Mouse (Mus musculus) retina, adult 2 months (tissue): ENCODE results near the gene Mslnl.

Source experiments
- DNase-seq: peaks from one replicate; pipeline ENCODE4 v3.0.0-alpha.2; 2012; ENCODE audit warnings: low read depth, low spot score

Mslnl gene

DNA sequence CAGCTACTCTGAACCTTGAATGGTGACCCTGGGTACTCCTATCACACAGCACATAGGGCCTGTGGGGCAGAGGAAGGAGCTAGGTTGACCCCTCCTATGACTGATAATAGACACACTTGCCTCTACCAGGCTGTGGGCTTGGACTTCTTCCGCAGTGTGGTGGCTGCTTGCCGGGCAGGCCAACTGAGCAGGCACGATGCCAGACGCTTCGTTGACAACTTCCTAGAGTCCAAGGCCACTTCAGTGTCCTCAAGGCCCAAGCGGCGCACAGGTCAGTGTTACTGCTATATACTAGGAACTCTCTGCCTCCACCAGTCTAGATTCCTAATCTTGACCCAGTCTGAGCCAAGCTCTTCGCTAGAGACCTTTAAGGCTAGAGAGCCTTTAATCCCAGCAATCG is 8.0 kb downstream of the Mslnl start:
- DNase-seq = no peak

DNA sequence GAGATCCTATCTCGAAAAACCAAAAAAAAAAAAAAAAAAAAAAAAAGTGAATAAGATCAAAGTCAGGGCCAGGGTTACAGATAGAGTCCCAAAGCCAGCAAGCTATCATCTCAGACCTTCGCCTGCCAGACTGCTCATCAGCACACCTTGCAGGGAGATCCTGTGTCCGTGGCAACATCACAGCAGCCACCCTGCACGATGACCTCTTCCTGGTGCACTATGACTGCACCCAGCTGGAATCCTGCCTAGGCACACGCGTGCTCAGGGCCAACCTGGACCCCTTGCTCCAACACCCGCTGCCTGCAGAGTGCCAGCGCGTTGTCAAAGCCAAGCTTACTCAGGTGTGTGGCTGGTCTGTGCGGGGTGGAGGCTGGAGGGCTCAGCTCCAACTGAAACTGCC is 8.5 kb downstream of the Mslnl start:
- no peak for DNase-seq

- no peak for DNase-seq
Measured at GRCm38 (mm10) chr17:25748238-25748637, 12.4 kb downstream of the Mslnl start.

DNA sequence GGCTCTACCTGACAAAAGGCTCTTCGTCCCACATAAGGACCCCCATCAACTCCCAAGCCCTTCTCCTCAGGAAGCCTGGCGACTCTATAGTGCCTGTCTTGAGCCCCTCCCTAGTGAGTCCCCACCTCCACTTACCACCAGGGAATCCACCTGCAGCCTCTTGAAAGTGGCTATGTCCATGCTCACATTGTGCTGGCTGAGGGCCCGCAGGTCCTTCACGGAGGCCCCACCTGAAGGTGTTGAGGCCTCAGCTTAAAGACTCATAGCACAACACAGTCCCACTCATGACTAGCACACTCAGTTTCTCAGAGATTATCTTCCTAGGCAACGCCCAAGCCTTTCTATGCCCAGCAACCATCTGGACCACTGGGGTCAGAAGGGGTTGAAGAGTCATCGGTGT is 13.5 kb downstream of the Mslnl start:
- no peak for DNase-seq

- DNase-seq = no peak
Measured at GRCm38 (mm10) chr17:25751446-25751845, 15.6 kb downstream of the Mslnl start.

DNA sequence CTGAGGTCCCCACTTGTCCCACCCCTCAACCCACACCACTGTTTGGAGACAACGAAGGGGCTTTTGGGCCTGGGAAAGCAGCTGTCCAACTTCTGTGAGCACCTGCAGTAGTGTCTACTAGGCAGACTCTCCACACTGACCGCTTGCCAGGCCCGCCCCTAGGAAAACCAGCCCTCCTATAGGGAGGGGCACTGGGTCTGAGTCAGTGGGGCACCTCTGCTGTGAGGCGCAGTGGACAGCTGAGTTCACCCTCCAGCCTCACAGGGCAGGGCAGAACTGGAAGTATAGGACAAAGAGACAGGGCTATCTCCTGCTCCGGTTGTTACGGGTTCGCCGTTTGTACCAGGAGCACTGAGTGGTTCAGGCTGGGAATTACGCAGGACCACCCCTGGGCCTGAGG is 18.4 kb downstream of the Mslnl start, which contains the start of gene Msln:
Msln (minus strand) TSS at position 138 of the 400 bp plus-strand sequence.
- no peak for DNase-seq

DNA sequence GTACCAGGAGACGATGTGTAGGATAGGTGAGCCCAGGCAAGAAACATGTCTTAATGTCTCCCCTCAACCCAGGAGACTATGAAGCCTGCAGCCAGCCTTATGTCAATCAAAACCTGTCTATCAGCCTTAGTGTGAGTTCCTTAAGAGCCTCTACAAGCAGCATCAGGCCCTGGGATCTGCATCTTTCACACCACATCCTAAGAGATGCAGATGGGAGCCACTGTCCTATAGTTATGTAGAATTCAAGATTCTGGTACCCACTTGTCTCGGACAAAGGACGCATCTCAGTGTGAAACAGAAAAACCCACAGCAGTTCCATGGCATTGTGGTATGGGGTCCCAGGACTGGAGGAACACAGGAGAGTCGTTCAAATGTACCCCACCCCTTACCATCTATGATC is 19.2 kb downstream of the Mslnl start:
- DNase-seq = no peak

- DNase-seq = no peak
Measured at GRCm38 (mm10) chr17:25755627-25756377, 20.0 kb downstream of the Mslnl start.

- no peak for DNase-seq
Measured at GRCm38 (mm10) chr17:25756378-25757242, 20.8 kb downstream of the Mslnl start.

GRCm38 (mm10) chr17:25757691-25758090 is 21.8 kb downstream of the Mslnl start:
- DNase-seq = no peak

GRCm38 (mm10) chr17:25760148-25760547 is 24.3 kb downstream of the Mslnl start:
- DNase-seq = no peak

GRCm38 (mm10) chr17:25761561-25761970 is 25.7 kb downstream of the Mslnl start:
- DNase-seq = no peak

DNA sequence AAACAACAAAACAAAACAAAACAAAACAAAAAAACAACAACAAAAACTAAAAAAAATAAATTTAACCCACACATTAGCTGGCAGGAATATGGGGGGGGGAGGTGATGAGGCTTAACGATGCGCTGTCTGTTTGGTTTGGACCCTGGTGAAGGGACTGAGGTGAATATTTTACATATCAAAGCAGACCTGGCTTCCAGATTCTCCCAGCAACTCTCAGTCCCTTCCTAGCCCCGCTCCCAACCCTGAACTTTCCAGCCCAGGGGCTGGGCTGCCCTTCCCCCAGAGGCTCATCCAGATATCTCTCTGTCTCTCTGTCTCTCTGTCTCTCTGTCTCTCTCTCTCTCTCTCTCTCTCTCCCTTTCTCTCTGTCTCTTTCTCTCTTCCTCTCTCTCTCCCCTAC is 26.7 kb downstream of the Mslnl start:
- DNase-seq = no peak

DNA sequence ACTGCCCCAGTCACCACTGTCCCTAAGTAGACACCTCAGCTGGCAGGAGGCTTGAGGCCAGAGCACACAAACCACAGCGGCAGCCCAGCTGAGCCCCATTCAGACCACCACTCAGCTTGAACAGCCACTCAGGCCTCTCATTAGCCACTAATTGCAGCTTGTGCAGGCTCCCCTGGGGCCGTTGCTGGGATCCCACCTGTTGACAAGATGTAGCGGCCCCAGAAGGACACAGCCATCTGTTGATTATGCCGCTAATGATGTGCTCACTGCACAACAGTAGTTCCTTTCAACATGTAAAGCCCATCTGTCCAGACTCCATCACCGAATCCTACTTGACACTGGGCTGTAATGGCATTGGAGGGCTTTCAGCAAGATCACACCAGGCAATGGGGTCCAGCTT is 30.0 kb downstream of the Mslnl start:
- no peak for DNase-seq

- no peak for DNase-seq
Measured at GRCm38 (mm10) chr17:25769331-25769730, 33.5 kb downstream of the Mslnl start.

- DNase-seq = peak; percentile 99
Measured at GRCm38 (mm10) chr17:25773549-25774120, 37.8 kb downstream of the Mslnl start, which contains the start of gene Narfl. Narfl (plus strand) TSS chr17:25773776.

GRCm38 (mm10) chr17:25775318-25776062 is 39.6 kb downstream of the Mslnl start:
- DNase-seq = no peak

DNA sequence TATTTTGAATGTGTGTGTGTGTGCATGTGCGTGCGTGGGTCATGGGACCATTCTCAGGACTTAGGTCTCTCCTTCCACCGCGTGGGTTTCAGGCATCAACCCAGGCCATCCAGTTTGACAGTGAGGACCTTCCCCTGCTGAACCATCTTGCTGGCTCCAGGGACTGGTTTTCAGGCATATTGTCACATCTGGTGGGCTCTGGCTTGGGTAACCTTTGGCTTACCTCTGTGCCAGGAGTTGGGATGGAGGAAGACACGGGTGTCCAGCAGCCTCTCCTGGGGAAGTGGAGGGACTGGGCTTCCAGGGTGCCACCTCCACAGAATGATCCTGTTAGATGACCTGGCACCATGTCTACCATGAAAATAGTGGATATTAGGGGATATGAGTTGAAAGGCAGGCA is 42.1 kb downstream of the Mslnl start:
- DNase-seq = no peak

GRCm38 (mm10) chr17:25781339-25781738 is 45.5 kb downstream of the Mslnl start:
- DNase-seq = no peak

- no peak for DNase-seq
Measured at GRCm38 (mm10) chr17:25783086-25783485, 47.2 kb downstream of the Mslnl start.

DNA sequence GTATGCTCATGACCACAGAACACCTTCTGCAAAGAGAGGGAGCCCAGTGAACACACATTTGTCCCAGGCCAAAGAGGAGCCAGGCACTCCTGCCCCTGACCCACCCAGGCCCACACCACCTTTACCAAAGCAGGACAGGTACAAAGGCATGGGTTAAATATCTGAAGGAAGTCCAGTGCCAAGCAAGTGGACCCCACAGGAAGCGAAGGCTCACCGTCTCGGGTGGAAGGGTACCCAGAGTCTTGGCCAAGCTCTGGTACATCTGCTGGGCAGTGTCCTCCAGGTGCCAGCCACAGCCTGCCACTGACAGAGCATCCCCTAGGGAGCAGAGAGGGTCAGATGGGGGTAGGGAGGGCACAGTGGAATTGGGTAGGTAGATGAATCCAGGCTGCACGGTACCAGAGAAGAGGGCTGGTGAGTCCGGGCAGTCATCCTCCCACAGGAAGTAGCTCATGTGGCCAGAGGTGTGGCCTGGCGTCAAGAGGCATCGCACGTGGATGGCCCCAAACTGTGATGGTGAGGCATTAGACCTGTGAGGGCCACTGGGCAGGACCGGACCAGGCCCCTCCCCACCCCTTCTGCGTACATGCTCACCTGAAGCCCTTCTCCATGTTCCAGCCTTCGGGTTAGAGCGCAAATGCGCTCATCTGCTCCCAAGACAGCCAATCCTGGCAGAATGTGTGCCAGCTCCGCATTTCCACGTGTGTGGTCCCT is 48.2 kb downstream of the Mslnl start:
- DNase-seq = no peak
